28 mouse cellular contexts compared by ENCODE assay signal in genomic region chr3:146341652-146342340, GRCm38 (mm10).
DNase-seq lines count a peak whose midpoint lies in the region; ATAC-seq and TF ChIP-seq lines count a peak whose summit lies in the region.
"Had no signal": no experiment of that assay in that cellular context is flagged by ENCODE, and none has a peak within 500 bp of the region (broad histone marks: within the 10 kb centered on the region; RNA-seq: fewer than 3 reads in every experiment).

No protein-coding gene starts in this region.

- H3K4me3 ChIP-seq in hindbrain, embryonic 14.5 days (replicated peaks; ENCODE audit: low read length): no peak overlapping the region
- H3K4me3 ChIP-seq in hindbrain, embryonic 12.5 days: no peak overlapping the region
- no peak overlapping the region for H3K4me3 ChIP-seq in neural tube, embryonic 13.5 days
- no peak overlapping the region for H3K4me3 ChIP-seq in neural tube, embryonic 14.5 days (ENCODE audit: low read depth, low read length)
- no peak overlapping the region for H3K4me3 ChIP-seq in stomach, postnatal 0 days (ENCODE audit: low read depth, low read length)
- H3K4me3 ChIP-seq: embryonic facial prominence, embryonic 10.5 days; embryonic facial prominence, embryonic 15.5 days; gastrocnemius, adult 2 months; heart, adult 2 months; heart, embryonic 13.5 days; kidney, embryonic 15.5 days had no signal

- H3K4me1 ChIP-seq in hindbrain, embryonic 14.5 days (replicated peaks; ENCODE audit: control insufficient read depth, insufficient read depth, low read length): peaks cover 16% of the 10 kb centered on the region
- peaks cover 17% of the 10 kb centered on the region for H3K4me1 ChIP-seq in hindbrain, embryonic 12.5 days
- H3K4me1 ChIP-seq in neural tube, embryonic 13.5 days (replicated peaks): peaks cover 35% of the 10 kb centered on the region
- H3K4me1 ChIP-seq in neural tube, embryonic 14.5 days (ENCODE audit: control insufficient read depth, insufficient read depth, low read length): peaks cover 14% of the 10 kb centered on the region; the same call in 1 of the 2 replicates
- H3K4me1 ChIP-seq in stomach, postnatal 0 days (replicated peaks; ENCODE audit: control insufficient read depth, insufficient read depth): no peaks in the 10 kb centered on the region

- H3K36me3 ChIP-seq in hindbrain, embryonic 14.5 days (replicated peaks; ENCODE audit: control insufficient read depth, insufficient read depth): no peaks in the 10 kb centered on the region
- H3K36me3 ChIP-seq in hindbrain, embryonic 12.5 days: no peaks in the 10 kb centered on the region
- no peaks in the 10 kb centered on the region for H3K36me3 ChIP-seq in neural tube, embryonic 13.5 days
- H3K36me3 ChIP-seq in neural tube, embryonic 14.5 days (ENCODE audit: control insufficient read depth, insufficient read depth, low read length): no peaks in the 10 kb centered on the region
- H3K36me3 ChIP-seq in stomach, postnatal 0 days (ENCODE audit: control insufficient read depth, insufficient read depth, low read length): no peaks in the 10 kb centered on the region
- H3K36me3 ChIP-seq: embryonic facial prominence, embryonic 10.5 days; embryonic facial prominence, embryonic 15.5 days; heart, embryonic 13.5 days; kidney, embryonic 15.5 days had no signal

- TF ChIP-seq CTCF in stomach, postnatal 0 days (IDR thresholded peaks at IDR 0.05; ENCODE audit: low read depth): no peak

- H3K4me2 ChIP-seq in hindbrain, embryonic 14.5 days (replicated peaks): no peak overlapping the region
- H3K4me2 ChIP-seq in hindbrain, embryonic 12.5 days (replicated peaks): no peak overlapping the region
- H3K4me2 ChIP-seq in neural tube, embryonic 13.5 days: no peak overlapping the region
- no peak overlapping the region for H3K4me2 ChIP-seq in neural tube, embryonic 14.5 days (ENCODE audit: low read depth, low read length)
- no peak overlapping the region for H3K4me2 ChIP-seq in stomach, postnatal 0 days (replicated peaks; ENCODE audit: low read depth)
- H3K4me2 ChIP-seq: embryonic facial prominence, embryonic 15.5 days; heart, embryonic 13.5 days; kidney, embryonic 15.5 days had no signal

- H3K27me3 ChIP-seq in hindbrain, embryonic 14.5 days (ENCODE audit: control insufficient read depth, insufficient read depth, low read length): no peaks in the 10 kb centered on the region
- H3K27me3 ChIP-seq in hindbrain, embryonic 12.5 days: no peaks in the 10 kb centered on the region
- no peaks in the 10 kb centered on the region for H3K27me3 ChIP-seq in neural tube, embryonic 13.5 days
- no peaks in the 10 kb centered on the region for H3K27me3 ChIP-seq in neural tube, embryonic 14.5 days (ENCODE audit: control insufficient read depth, insufficient read depth, low read length)
- H3K27me3 ChIP-seq in stomach, postnatal 0 days (ENCODE audit: control insufficient read depth, insufficient read depth, low read length): no peaks in the 10 kb centered on the region
- H3K27me3 ChIP-seq: embryonic facial prominence, embryonic 15.5 days; heart, embryonic 13.5 days; kidney, embryonic 15.5 days had no signal

- no peak for DNase-seq in hindbrain, embryonic 14.5 days (ENCODE audit: low spot score)
- DNase-seq in neural tube, embryonic 10.5 days (ENCODE audit: extremely low spot score, low spot score): no peak
- DNase-seq in NIH3T3 (ENCODE audit: low read depth): peak; percentile 44
- DNase-seq in spleen, adult 12 weeks (ENCODE audit: low spot score): no peak
- no peak for DNase-seq in stomach, postnatal 0 days (ENCODE audit: low spot score)
- DNase-seq: adrenal gland, postnatal 36 days; cerebellum, adult 2 months; cerebellum, postnatal 14 days; gastrocnemius, adult 2 months; gastrocnemius, postnatal 36 days; heart, adult 2 months; heart, postnatal 10 days; kidney, adult 18-20 months; liver; lung, adult 2 months; lung, postnatal 10 days; right cerebral cortex, postnatal 25 days; thymus, postnatal 4 days had no signal

- 0 out of 2 replicates have a peak overlapping the region, but pooled peaks have one; percentile 38 for H3K27ac ChIP-seq in hindbrain, embryonic 14.5 days
- no peak overlapping the region for H3K27ac ChIP-seq in hindbrain, embryonic 12.5 days
- H3K27ac ChIP-seq in neural tube, embryonic 13.5 days (replicated peaks): peak overlapping the region; percentile 56
- H3K27ac ChIP-seq in neural tube, embryonic 14.5 days (ENCODE audit: low read depth, low read length): no peak overlapping the region
- no peak overlapping the region for H3K27ac ChIP-seq in stomach, postnatal 0 days (replicated peaks)
- H3K27ac ChIP-seq: embryonic facial prominence, embryonic 10.5 days; embryonic facial prominence, embryonic 15.5 days; gastrocnemius, adult 2 months; heart, adult 2 months; heart, embryonic 13.5 days; kidney, embryonic 15.5 days; liver, embryonic 14.5 days; macrophage had no signal

- TF ChIP-seq EP300 in stomach, postnatal 0 days (optimal IDR thresholded peaks at IDR 0.05): no peak

- 57% methylated on average over 6 of the region's 6 CpGs for WGBS in hindbrain, embryonic 14.5 days
- WGBS in hindbrain, embryonic 12.5 days: 66% methylated on average over 6 of the region's 6 CpGs
- WGBS in neural tube, embryonic 13.5 days: 51% methylated on average over 6 of the region's 6 CpGs
- WGBS in neural tube, embryonic 14.5 days: 59% methylated on average over 6 of the region's 6 CpGs
- 83% methylated on average over 6 of the region's 6 CpGs for WGBS in stomach, postnatal 0 days

- H3K9ac ChIP-seq in hindbrain, embryonic 14.5 days: no peak overlapping the region
- H3K9ac ChIP-seq in hindbrain, embryonic 12.5 days: no peak overlapping the region
- no peak overlapping the region for H3K9ac ChIP-seq in neural tube, embryonic 13.5 days
- H3K9ac ChIP-seq in neural tube, embryonic 14.5 days (replicated peaks; ENCODE audit: low read depth, low read length): no peak overlapping the region
- H3K9ac ChIP-seq in stomach, postnatal 0 days (ENCODE audit: low read length): no peak overlapping the region
- H3K9ac ChIP-seq: embryonic facial prominence, embryonic 15.5 days; heart, embryonic 13.5 days; kidney, embryonic 15.5 days; liver, embryonic 14.5 days had no signal

- no peak for ATAC-seq in hindbrain, embryonic 14.5 days (ENCODE audit: low FRiP score)
- ATAC-seq in hindbrain, embryonic 12.5 days (ENCODE audit: low FRiP score): no peak
- peak; percentile 30 for ATAC-seq in neural tube, embryonic 13.5 days (ENCODE audit: low read depth)
- ATAC-seq in neural tube, embryonic 14.5 days (ENCODE audit: low read depth): peak; percentile 28
- no peak for ATAC-seq in stomach, postnatal 0 days (ENCODE audit: low FRiP score, low TSS enrichment)
- ATAC-seq: forebrain, embryonic 16.5 days had no signal

- H3K9me3 ChIP-seq in hindbrain, embryonic 14.5 days (ENCODE audit: control insufficient read depth, low read length): no peaks in the 10 kb centered on the region
- H3K9me3 ChIP-seq in hindbrain, embryonic 12.5 days (replicated peaks): no peaks in the 10 kb centered on the region
- no peaks in the 10 kb centered on the region for H3K9me3 ChIP-seq in neural tube, embryonic 13.5 days
- H3K9me3 ChIP-seq in neural tube, embryonic 14.5 days (ENCODE audit: control insufficient read depth, low read length): no peaks in the 10 kb centered on the region
- no peaks in the 10 kb centered on the region for H3K9me3 ChIP-seq in stomach, postnatal 0 days (ENCODE audit: control insufficient read depth, low read length)
- H3K9me3 ChIP-seq: embryonic facial prominence, embryonic 10.5 days; embryonic facial prominence, embryonic 15.5 days; heart, embryonic 13.5 days; kidney, embryonic 15.5 days had no signal

Comparison
In these comparisons a context has a peak if more than half of its experiments do, and no peak if none do; other contexts are left out.
1. H3K27ac ChIP-seq: peak in hindbrain, embryonic 14.5 days (single experiment) and neural tube, embryonic 13.5 days (single experiment); none in hindbrain, embryonic 12.5 days (single experiment), neural tube, embryonic 14.5 days (single experiment) and stomach, postnatal 0 days (single experiment).
2. ATAC-seq: peak in neural tube, embryonic 13.5 days (single experiment) and neural tube, embryonic 14.5 days (single experiment); none in hindbrain, embryonic 14.5 days (single experiment), hindbrain, embryonic 12.5 days (single experiment) and stomach, postnatal 0 days (single experiment).